Mouse (Mus musculus): ENCODE data around the gene Zfp579.
"Not testable (repeated sequence)": the region's sequence is repeated elsewhere in the genome, so short reads cannot be mapped to it uniquely, and the experiment has no call there.

Zfp579 gene

DNA sequence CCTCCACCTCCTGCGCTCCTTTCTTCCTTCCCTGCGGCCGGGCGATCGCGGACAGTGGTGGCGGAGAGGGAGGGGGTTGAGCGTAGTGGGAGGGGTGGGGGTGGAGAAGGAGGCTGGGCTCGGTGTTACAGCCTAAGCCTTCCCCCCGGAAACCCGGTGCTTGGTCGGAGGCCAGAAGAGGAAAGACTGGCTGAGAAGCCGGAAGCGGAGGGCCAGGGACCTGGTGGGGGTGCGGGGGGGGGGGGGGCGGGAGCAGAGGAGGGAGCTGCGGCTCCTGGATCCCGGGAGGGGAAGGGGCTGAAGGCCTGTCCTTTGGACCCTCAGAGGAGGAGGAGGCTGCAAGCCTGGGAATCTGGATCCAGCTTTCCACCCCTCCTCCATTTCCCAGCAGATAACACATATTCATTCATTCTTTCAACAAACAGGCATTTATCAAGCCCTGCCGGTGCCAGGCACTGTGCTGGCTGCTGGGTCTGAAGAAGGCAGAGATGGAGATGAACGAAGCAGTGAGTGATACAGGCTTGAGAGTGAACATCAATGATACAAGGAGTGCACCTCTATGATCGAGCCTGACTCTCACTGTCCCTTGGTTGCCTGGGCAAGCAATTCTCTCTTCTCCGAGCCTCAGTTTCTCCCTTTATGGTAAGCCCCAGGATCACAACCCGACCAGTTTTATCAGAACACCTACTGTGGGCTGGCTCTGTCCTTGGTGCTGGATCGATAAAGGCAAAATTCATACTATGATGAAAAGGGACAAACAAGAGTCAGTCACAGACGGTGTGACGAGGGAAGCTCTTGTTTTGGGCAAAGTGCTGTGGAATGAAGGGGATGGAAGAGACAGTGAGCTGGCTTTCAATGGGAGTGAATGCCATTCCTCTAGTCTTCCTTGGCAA lies at the start of gene Zfp579:
TSS of gene Zfp579 (minus strand) at position 156 of the 893 bp plus-strand sequence.
- peak; percentile 82 for DNase-seq (ENCODE audit: low spot score)

DNA sequence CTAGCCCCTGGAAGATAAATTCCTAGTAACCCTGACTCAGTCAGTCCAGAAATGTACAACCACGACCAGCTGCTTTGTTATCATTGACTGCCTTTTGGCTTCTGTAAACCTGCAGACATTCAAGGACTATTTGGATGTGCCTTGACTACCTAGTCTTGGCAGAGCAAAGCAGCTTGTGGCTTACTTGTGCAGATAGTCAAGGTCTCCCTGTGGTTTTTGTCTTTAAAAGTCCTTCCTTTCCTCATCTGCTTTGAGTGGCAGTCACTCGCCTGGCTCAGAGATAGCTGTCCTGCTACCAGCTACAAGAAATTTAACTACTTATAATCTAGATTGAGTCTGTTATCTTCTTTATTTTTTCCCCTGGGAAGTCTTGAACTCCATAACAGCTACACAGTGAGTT lies 49.0 kb upstream of the Zfp579 start:
- no peak for DNase-seq (ENCODE audit: low spot score)

DNA sequence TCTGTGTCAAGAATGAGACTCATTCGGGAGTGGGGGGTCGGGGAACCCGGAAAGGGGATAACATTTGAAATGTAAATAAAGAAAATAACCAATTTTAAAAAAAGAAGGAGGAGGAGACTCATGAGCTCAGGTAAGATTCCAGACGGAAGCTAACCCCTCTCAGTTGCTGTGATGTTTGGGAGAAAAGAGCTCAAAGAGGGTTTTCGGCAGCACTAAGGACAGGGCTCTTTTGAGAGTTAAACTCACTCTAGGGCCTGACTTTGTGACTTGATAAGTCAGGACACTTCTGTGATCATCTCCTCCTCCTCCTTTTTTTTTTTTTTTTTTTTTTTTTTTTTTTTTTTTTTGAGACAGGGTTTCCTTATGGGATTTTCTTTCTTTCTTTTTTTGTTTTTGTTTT lies 43.0 kb upstream of the Zfp579 start:
- no peak for DNase-seq (ENCODE audit: low spot score)

DNA sequence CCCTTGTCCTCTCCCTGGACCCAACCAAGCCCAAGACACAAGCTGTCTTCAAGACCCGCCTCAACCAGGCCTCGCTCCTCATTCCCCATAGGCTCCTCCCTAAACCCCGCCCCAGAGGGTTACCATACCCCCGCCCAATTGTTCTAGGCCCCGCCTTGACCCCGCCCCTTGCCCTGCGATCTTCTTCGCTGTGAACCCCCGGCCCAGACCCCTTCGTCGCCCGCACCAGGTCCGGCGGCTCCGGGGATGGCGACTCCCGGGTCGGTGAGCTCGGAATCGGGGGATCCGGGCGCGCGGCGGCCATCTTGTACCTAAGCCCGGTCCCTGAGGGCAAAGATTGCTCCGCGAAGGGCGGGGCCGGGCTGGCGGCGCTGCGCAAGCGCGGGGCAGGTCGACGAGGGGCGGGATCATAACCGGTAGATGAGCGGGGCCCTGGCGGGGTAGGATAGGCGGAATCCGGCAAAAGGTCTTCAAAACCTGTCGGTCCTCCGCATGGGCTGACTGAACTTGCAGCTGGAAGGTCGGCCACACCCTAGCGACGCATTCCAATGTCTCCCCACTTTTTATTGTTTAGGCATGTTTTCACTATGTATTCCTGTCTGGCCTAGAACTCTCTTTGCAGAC lies 42.3 kb upstream of the Zfp579 start, which contains the start of gene Zfp784:
TSS of gene Zfp784 (minus strand) at position 338 of the 624 bp plus-strand sequence.
- DNase-seq (ENCODE audit: low spot score): peak; percentile 70

DNA sequence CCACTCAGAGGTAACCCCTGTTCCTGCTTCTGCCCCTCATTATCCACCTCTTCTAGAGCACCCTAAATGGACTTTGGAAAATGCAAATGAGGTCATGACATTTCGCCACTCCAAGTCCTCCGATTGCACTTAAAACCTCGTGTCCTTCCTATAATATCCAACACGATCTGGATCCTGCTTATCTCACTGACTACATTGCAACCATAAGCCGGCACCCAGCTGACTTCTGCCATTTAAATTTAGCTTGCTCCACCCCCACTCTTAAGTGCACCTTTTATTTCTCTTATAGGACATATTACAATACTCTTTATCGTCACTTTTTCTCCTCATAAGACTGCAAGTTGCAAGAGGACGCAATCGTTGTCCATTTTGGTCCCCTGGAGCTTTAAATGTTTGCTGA lies 41.5 kb upstream of the Zfp579 start:
- DNase-seq (ENCODE audit: low spot score): no peak

DNA sequence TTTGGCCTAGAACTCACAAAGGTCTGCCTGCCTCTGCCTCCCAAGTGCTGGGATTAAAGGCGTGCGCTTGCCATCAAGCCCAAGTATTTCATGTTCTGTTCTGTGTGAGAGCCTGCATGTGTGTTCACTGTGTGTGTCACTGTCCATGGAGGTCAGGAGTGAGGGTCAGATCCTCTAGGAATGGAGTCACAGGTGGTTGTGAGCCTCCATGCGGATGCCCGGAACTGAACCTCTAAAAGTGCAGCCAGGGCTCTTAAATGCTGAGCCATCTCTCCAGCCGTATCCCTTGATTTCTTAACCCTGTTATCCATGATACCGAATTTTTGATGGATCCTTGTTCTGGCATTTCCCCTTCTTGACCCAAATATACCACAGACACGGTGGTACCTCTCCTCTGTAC lies 41.1 kb upstream of the Zfp579 start:
- DNase-seq (ENCODE audit: low spot score): no peak

DNA sequence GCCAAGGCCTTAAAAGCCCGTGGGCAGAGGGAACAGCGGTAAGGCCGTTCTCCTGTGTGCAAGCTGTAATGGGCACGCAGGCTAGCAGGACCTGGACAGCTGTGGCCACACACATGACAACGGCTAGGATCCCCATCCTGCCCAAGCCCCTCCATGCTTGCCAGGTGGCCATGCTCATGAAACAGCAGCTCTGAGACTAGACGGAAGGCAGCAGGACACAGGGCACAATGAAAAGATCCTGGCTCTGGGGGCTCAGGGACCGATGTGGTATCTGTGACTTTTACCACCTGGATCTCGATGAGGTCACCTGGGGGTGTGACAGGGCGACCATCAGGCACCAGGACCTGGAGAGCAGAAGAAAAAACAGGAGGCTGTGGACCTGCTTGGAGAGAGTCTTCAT lies 40.2 kb upstream of the Zfp579 start:
- no peak for DNase-seq (ENCODE audit: low spot score)

DNA sequence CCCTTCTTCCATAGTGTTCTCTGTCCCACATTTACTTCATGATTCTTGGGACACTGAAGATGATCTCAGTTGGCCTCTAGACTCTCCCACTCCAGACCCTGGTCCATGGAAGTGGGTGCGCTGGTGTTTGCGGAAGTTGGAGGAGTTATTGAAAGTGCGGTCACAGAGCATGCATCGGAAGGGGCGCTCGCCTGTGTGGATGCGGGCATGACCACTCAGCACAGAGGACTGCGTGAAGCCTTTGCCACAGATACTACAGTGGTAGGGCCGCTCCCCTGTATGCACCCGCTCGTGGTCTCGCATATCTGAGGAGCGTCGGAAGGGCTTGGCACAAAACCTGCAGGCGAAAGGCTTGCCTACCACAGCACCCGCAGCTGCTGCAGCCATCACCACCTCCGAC lies 39.7 kb upstream of the Zfp579 start:
- no peak for DNase-seq (ENCODE audit: low spot score)

DNA sequence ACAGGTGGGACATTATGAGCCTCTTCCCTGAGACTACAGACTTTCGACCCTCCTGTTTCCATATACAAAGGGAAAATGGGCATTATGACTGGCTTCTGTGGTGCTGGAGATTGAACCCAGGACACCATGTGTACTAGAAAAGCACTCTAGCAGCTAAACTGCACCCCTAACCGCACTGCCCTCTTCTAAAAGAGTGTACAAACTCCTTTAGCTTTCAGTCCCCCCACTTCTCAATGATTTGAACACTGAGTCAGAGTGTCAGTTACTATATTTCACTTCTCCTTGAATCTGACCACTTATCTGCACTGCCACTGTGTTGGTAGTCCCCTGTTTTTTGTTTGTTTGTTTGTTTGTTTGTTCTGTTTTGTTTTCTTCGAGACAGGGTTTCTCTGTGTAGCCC lies 37.9 kb upstream of the Zfp579 start, which contains the start of gene 4632433K11Rik:
TSS of gene 4632433K11Rik (plus strand) at position 301 of the 400 bp plus-strand sequence.
- DNase-seq (ENCODE audit: low spot score): no peak

DNA sequence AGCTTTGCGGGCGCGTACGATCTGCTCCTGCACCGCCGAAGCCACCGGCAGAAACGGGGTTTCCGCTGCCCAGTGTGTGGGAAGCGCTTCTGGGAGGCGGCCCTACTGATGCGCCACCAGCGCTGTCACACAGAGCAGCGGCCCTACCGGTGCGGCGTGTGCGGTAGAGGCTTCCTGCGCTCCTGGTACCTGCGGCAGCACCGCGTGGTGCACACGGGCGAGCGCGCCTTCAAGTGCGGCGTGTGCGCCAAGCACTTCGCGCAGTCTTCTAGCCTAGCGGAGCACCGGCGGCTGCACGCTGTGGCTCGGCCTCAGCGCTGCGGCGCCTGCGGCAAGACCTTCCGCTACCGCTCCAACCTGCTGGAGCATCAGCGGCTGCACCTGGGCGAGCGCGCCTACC lies 35.5 kb upstream of the Zfp579 start:
- DNase-seq (ENCODE audit: low spot score): no peak

DNA sequence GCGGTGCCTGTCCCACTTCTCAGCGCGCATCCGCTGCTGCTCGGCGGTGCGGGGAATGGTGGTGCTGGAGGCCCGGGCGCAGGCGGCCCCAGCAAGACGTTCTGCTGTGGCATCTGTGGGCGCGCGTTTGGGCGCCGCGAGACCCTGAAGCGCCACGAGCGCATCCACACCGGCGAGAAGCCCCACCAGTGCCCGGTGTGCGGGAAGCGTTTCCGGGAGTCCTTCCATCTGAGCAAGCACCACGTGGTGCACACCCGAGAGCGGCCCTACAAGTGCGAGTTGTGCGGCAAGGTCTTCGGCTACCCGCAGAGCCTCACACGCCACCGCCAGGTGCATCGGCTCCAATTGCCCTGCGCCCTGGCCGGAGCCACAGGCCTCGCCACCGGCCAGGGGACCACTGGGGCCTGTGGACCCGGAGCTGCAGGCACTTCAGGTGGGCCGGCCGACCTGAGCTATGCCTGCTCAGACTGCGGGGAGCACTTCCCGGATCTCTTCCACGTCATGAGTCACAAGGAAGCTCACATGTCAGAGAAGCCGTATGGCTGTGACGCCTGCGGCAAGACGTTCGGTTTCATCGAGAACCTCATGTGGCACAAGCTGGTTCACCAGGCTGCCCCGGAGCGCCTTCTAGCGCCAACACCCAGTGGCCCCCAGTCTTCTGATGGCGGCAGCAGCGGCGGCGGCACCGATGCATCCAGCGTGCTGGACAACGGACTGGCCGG lies 34.8 kb upstream of the Zfp579 start:
- no peak for DNase-seq (ENCODE audit: low spot score)

DNA sequence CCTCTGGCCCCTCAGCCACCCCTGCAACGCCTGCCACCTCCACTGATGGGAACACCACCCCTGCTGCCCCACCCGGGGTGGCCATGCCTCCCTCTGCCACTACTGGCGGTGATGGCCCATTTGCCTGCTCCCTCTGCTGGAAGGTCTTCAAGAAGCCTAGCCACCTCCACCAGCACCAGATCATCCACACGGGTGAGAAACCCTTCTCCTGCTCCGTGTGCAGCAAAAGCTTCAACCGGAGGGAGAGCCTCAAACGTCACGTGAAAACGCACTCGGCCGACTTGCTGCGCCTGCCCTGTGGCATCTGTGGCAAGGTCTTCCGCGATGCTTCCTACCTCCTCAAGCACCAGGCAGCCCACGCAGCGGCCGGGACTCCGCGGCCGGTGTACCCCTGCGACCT lies 34.0 kb upstream of the Zfp579 start:
- DNase-seq (ENCODE audit: low spot score): no peak

DNA sequence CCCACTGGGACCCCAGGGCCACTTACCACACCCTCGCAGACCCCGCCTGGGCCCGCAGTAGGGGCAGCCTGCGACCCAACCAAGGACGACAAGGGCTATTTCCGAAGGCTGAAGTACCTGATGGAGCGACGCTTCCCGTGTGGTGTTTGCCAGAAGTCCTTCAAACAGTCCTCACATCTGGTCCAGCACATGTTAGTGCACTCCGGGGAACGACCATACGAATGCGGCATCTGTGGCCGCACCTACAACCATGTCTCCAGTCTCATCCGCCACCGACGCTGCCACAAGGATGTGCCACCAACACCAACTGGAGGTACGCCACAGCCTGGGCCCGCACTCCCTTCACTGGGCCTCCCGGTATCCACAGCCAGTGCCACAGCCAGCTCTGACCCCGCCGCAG lies 33.6 kb upstream of the Zfp579 start:
- DNase-seq (ENCODE audit: low spot score): no peak

DNA sequence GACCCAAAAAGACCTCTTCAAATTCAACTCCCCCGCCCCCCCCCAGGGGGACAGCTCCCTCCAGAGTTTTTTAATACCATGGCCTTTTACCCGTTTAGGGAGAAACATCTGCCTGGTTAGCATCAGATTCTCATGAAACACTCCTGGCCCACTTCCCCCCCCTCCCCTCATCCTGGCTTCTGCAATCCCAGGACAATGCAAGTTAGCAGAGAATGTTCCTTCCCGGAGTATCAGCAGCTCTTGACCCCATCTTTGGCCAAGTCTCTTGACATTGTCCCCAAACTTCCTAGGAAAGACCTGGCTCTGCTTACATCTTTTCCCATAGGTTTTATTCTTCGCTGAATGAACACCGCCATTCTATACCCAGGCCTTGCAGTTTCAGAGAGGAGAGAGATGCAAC lies 25.2 kb upstream of the Zfp579 start:
- DNase-seq (ENCODE audit: low spot score): no peak

DNA sequence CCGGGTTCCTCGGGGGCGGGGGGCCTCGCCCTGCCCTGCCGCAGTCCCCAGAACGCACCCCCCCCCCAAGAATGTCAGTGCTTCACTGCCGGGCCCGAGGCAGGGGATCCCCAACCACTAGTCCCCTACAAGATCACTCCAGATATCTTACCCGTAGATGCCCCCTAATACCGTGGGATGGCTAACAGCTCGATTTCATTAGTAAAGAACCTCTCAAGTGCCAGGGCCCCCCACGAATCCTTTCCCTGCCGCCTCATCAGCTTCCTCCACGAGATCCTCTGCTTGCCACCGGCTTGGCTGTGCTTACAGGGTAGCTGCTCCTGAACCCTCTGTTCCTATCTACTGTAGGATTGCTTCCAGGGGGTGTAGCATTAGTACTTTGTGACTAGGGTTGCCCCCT lies 24.7 kb upstream of the Zfp579 start:
- no peak for DNase-seq (ENCODE audit: low spot score)

DNA sequence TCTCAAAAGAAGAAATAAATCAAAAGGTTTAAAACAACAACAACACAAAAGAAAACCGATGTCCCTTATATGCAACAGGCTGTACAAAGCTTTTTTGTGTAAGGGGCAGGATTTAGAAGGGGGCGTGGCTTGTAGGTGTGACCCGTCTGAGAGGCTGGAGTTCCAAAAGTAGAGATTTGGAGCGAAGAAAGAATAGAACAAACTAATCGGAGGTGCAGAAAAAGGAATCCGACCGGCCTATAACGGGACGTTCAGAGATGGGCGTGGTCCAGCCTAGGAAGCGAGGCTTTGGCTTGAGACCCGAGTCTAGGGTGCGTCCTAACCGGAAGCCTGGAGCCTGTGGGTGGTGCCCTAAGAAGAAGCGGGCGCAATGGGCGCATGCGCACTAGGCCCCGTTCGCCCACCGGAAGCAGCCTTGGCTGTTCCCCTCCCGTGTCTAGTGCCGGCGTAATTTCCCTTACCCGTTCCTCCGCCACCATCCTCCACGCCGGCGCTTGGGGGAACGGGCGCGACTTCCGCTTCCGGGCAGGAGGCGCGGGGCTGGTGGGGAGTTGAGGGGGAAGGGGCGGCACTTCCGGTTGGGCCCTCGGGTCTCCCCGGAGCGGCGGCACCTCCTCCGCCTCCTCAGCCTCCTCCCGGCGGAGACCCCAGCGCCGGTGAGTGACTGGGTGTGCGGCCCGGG lies 24.2 kb upstream of the Zfp579 start, which contains the start of the genes Zfp865 and Ccdc106:
TSS of gene Zfp865 (plus strand) at position 377 of the 682 bp plus-strand sequence.
TSS of gene Ccdc106 (plus strand) at position 554 of the 682 bp plus-strand sequence.
- DNase-seq (ENCODE audit: low spot score): peak; percentile 93

DNA sequence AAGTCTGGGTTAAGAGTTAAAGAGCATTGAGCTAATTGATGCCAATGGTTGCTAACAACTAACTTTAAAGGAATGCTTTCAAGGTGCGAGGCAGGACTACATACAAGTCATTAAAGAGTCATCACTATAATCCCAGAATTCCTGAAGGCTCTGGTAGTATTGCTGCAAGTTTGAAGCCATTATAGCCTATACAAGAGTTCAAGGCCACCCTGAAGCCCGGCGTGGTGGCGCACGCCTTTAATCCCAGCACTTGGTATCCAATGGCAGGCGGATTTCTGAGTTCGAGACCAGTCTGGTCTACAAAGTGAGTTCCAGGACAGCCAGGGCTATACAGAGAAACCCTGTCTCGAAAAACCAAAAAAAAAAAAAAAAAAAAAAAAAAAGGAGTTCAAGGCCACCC lies 23.6 kb upstream of the Zfp579 start:
- not testable (repeated sequence) for DNase-seq (ENCODE audit: low spot score)

DNA sequence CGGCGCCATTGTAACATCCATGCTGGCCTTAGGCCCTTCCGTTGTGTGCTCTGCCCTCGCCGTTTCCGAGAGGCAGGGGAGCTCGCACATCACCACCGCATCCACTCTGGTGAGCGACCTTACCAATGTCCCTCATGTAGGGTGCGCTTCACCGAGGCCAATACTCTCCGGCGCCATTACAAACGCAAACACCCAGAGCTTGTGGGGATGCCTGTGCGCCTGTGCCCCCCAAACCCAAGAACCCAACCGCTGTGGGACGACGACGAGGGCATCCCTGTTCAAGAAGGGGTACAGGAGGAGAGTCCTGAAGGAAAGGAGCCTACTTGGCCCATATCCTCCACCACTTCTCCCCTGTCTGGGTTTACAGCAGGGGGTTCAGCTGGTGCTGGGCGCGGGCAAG lies 22.0 kb upstream of the Zfp579 start:
- DNase-seq (ENCODE audit: low spot score): no peak

DNA sequence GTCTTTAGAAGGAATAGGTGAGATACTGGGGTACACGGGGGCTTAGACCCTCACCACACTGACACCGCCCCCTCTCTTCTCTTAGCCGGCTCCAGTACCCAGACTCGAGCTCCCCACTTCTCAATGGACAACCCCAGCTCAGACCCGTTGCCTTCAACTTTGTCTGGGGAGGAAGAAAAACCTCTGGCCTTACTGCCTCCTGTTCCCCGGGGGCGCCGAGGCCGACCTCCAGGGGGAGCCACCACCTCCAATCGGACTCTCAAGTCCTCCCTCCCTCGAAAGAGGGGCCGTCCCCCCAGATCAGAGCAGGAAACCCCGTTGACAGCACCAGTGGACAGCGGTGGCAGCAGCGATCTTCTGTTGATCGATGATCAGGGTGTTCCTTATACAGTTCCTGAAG lies 21.4 kb upstream of the Zfp579 start:
- DNase-seq (ENCODE audit: low spot score): no peak

DNA sequence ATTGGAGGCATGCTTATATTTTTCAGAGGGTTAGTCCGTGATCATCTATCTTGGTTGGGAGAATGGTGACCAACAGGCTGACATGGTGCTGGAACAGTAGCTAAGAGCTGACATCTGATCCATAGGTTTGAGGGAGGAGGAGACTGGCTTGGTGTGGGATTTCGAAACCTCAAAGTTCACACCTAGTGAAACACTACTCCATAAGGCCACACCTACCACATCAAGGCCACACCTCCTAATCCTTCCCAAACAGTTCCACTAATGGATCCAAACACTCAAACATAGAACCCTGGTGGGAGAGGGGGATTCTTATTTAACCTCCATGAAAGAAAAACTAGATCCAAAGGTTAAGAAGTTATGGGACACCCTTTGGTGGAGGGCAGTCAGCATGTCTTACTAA lies 21.0 kb upstream of the Zfp579 start:
- DNase-seq (ENCODE audit: low spot score): no peak

DNA sequence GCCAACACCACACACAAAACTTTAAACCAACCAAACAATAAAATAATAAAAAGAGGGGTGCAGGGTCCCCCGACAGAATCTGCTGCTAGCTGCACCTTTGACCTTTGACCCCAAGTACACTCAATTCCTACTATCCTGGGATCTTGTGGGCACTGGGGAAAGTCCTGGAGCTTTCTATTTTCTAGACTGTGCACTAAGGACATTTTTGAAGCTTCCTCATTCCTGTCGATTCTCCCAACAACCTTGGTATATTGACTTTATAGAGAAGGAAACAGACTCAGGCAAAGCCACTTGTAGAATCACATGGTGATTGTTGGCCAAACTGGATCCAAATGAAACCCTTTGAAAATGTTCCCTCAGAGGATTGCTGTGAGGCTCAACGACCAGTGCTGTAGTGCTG lies 20.1 kb upstream of the Zfp579 start:
- DNase-seq (ENCODE audit: low spot score): no peak
